Mouse (Mus musculus) embryo, embryonic 9.5 days (tissue): ENCODE results near the gene Cd47.

ENCODE experiments used
- DNase-seq: peaks from one replicate; pipeline ENCODE4 v3.0.0-alpha.2; 2017; ENCODE audit errors: extremely low spot score

Cd47 gene

GRCm38 (mm10) chr16:49799597-49800561, at the start of gene Cd47:
TSS of gene Cd47 (plus strand) at chr16:49800533.
- no peak for DNase-seq

- DNase-seq = no peak
These were observed 47.4 kb upstream of the Cd47 start for GRCm38 (mm10) chr16:49752906-49753305.

- DNase-seq = no peak
These were observed 47.0 kb upstream of the Cd47 start for GRCm38 (mm10) chr16:49753318-49753717.

- DNase-seq = no peak
These were observed 39.7 kb upstream of the Cd47 start for GRCm38 (mm10) chr16:49760517-49761203.

- DNase-seq = no peak
These were observed 38.4 kb upstream of the Cd47 start for GRCm38 (mm10) chr16:49761981-49762380.

GRCm38 (mm10) chr16:49766326-49766725, 34.0 kb upstream of the Cd47 start:
- DNase-seq = no peak

GRCm38 (mm10) chr16:49768491-49769031, 31.8 kb upstream of the Cd47 start:
- no peak for DNase-seq

GRCm38 (mm10) chr16:49769831-49770261, 30.5 kb upstream of the Cd47 start:
- no peak for DNase-seq

- no peak for DNase-seq
These were observed 29.8 kb upstream of the Cd47 start for GRCm38 (mm10) chr16:49770320-49771189.

GRCm38 (mm10) chr16:49771609-49772396, 28.5 kb upstream of the Cd47 start:
- no peak for DNase-seq

- no peak for DNase-seq
These were observed 27.8 kb upstream of the Cd47 start for GRCm38 (mm10) chr16:49772576-49772975.

- no peak for DNase-seq
These were observed 27.3 kb upstream of the Cd47 start for GRCm38 (mm10) chr16:49773068-49773467.

GRCm38 (mm10) chr16:49774059-49775001, 26.0 kb upstream of the Cd47 start:
- DNase-seq = no peak

GRCm38 (mm10) chr16:49775002-49775966, 25.0 kb upstream of the Cd47 start:
- DNase-seq = no peak

- DNase-seq = no peak
These were observed 23.4 kb upstream of the Cd47 start for GRCm38 (mm10) chr16:49776981-49777380.

GRCm38 (mm10) chr16:49781556-49782156, 18.7 kb upstream of the Cd47 start:
- no peak for DNase-seq

- no peak for DNase-seq
These were observed 17.0 kb upstream of the Cd47 start for GRCm38 (mm10) chr16:49783369-49783768.

- DNase-seq = no peak
These were observed 14.2 kb upstream of the Cd47 start for GRCm38 (mm10) chr16:49786116-49786515.
